Mouse (Mus musculus): ENCODE measurements around the gene Yif1b.

Gene Yif1b

DNA sequence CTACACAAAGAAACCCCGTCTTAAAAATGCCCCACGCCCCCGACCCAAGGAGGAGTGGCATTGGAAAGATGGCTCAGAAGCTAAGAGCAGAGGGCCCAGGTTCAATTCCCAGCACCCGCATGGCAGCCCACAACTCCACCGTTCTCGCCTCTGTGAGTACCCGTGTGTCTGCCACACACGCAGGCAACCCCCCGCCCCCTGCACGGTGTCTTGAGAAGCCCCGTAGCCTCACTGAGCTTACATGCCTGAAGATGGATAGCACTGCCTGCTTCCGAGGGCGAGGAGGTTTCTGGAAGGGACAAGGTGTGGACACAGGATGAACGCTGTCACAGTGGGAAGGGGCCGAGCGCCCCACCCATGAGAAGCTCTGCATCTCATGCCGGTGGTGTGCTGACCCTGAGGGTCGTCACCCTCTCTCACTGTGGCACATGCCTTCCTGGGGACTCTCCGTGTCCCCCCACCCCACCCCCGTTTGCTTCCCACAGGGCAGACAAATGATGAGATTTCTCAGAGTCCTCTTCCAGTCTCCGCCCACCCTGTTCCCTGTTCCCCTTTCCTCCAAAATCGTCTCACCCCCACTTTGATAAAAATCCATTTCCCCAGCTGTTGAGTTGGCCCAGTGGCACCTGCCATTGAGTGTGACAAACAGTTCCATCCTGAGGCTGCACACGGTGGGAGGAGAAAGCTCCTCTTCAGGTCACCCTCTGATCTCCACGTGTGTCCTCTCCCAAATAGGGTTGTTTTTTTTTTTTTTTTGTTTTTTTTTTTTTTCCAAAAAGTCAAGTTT, 57.9 kb downstream of the Yif1b start:
- ATAC-seq (ENCODE audit: insufficient number of reproducible peaks, low FRiP score, low TSS enrichment) = no peak

DNA sequence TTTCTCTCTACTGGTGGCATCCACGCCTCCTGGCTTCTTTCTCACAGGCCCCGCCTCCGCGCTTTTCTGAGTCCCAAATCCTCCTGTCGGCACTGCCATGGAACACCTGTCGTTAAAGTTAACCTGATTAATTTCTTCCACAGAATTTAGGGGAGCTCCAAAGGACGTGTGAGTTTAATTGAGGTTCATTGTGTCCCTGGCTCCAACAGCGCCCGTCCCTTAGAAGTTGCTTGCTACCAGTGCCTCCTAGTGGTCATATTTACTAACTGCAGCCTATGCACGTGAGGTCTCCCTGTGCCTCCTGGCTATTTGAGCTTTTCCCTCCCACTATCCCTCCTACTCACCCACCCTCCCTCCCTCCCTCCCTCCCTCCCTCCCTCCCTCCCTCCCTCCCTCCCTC, 58.9 kb downstream of the Yif1b start:
- ATAC-seq (ENCODE audit: insufficient number of reproducible peaks, low FRiP score, low TSS enrichment) = no peak

Data from cerebellum, adult (tissue).